Mouse (Mus musculus) heart, embryonic 16.5 days (tissue): Measurements from ENCODE around the gene Zfp536. TPM values are rescaled to one million over a fixed set of nuclear protein-coding genes. Genes with fewer than 3 reads are reported as not detected.
A peak's percentile ranks its signal among the peaks of the same experiment; 100 is the strongest.

Source experiments
- ATAC-seq: fragments of 200-750 bp; cut with Nextera tagmentation; replicated peaks from 2 replicates; pipeline ENCODE4 v1.8.0; 2017; ENCODE audit warnings: moderate number of reproducible peaks; ENCODE audit not compliant: insufficient read depth, low FRiP score; ENCODE audit errors: extremely low read depth
- H3K27ac ChIP-seq: fragments of 300-500 bp; sonication (generic); 2 replicates; pipeline ENCODE4 v1.5.1; 2014; ENCODE audit warnings: mild to moderate bottlenecking, low read length, control low read depth, moderate library complexity
- H3K27me3 ChIP-seq: fragments of 300-500 bp; sonication (generic); 2 replicates; pipeline ENCODE4 v1.6.1; 2014; ENCODE audit warnings: low read length, mixed read lengths; ENCODE audit not compliant: control insufficient read depth, insufficient read depth
- H3K36me3 ChIP-seq: fragments of 300-500 bp; sonication (generic); 2 replicates; pipeline ENCODE4 v1.6.1; 2014; ENCODE audit not compliant: control insufficient read depth, insufficient read depth
- H3K4me1 ChIP-seq: fragments of 300-500 bp; sonication (generic); 2 replicates; pipeline ENCODE4 v1.6.1; 2014; ENCODE audit warnings: low read length, mixed read lengths; ENCODE audit not compliant: control insufficient read depth, insufficient read depth
- H3K4me2 ChIP-seq: fragments of 300-500 bp; sonication (generic); 2 replicates; pipeline ENCODE4 v1.6.1; 2014; ENCODE audit warnings: low read depth, mild to moderate bottlenecking, control low read depth, low read length
- H3K4me3 ChIP-seq: fragments of 300-500 bp; sonication (generic); 2 replicates; pipeline ENCODE4 v1.5.1; 2014; ENCODE audit warnings: mild to moderate bottlenecking, control low read depth, low read length
- H3K9ac ChIP-seq: fragments of 300-500 bp; sonication (generic); 2 replicates; pipeline ENCODE4 v1.6.1; 2014; ENCODE audit warnings: low read length, control low read depth
- H3K9me3 ChIP-seq: fragments of 300-500 bp; sonication (generic); replicated peaks from 2 replicates; pipeline ENCODE4 v1.6.1; 2016; ENCODE audit warnings: low read length; ENCODE audit not compliant: control insufficient read depth
- WGBS: fragments of 180-500 bp; shearing (Covaris S2); extraction: QIAGEN DNeasy Blood & Tissue Kit; methylation state at CpG from one replicate; pipeline ENCODE4 v1.1.7; 2014; 5-methylcytosine and 5-hydroxymethylcytosine counted together
- polyA plus RNA-seq: library from polyadenylated mRNA; unstranded; fragments of >200 nt; fragmentation: Nextera tagmentation; extraction: Ambion mirVana; gene quantifications from 2 replicates; pipeline ENCODE4 v1.2.1, GENCODE M21; 2015

Zfp536 gene
- polyA plus RNA-seq, 1 experiment from 2014 or later: 4.7 TPM

DNA sequence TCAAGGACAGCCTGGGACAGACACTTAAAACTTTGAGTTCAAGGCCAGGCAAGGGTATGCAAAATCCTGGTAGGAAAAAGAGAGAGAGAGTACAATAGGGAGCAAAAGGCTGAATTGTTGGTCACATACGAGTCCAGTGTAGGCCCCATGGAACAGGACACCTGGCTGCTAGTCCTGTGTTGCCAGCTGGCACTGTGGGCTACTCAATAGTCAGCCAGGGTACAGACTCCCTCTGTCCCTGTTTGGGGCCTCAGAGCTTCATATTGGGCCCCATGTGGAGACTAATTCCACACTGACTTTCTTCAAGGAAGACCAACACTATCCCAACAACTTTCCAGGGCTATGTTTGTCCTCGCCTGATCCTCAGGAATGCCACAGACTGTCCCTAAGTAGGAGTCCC is 87.1 kb downstream of the Zfp536 start:
- no peak overlapping the region for H3K9ac ChIP-seq
- no peaks in the 10 kb centered on the region for H3K9me3 ChIP-seq
- peaks cover 6% of the 10 kb centered on the region for H3K4me1 ChIP-seq
- no peak overlapping the region for H3K4me2 ChIP-seq
- no peak overlapping the region for H3K27ac ChIP-seq
- ATAC-seq: no peak
- H3K36me3 ChIP-seq: no peaks in the 10 kb centered on the region
- H3K4me3 ChIP-seq: no peak overlapping the region
- H3K27me3 ChIP-seq: no peaks in the 10 kb centered on the region
- WGBS: 89% methylated on average over 2 of the region's 2 CpGs

DNA sequence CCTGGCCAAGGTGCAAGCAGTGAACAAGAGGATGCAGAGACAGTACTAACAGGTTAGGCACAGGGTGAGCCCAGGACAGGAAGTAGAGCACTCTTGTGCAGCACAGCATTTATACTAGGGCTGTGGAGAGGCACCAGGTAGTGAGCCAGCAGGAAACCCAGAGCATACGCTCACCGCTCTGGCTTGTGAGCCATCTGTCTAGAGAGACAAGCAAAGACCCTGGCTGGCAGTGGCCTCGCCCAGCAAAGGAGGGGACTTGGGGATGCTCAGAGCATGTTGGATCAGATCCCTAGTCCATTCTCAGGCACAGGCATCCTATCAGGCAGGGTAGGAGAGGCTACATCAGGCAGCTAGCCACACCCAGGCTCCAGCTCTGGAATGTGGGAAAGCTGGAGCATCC is 88.2 kb downstream of the Zfp536 start:
- H3K9ac ChIP-seq: no peak overlapping the region
- H3K4me2 ChIP-seq: no peak overlapping the region
- H3K9me3 ChIP-seq: no peaks in the 10 kb centered on the region
- H3K27me3 ChIP-seq: no peaks in the 10 kb centered on the region
- WGBS: 75% methylated on average over 3 of the region's 3 CpGs
- no peak overlapping the region for H3K4me3 ChIP-seq
- no peak for ATAC-seq
- H3K4me1 ChIP-seq: peaks cover 9% of the 10 kb centered on the region
- H3K36me3 ChIP-seq: no peaks in the 10 kb centered on the region
- H3K27ac ChIP-seq: no peak overlapping the region

DNA sequence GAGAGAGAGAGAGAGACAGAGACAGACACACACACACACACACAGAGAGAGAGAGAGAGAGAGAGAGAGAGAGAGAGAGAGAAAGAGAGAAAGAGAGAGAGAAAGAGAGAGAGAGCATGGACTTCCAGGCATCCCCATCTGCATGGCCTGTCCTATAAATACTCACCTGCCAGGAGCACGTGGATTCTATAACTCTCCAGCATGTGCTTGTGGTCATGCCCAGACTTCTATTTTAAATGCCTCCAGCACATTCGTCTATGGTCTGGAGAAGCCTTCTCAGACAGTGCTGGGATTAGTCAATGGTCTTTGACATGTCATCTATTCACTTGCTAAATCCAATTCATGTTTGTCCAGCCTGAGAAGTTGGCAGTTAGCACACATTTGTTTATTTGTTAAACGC is 92.1 kb downstream of the Zfp536 start:
- ATAC-seq: peak; percentile 77
- no peak overlapping the region for H3K9ac ChIP-seq
- H3K36me3 ChIP-seq: no peaks in the 10 kb centered on the region
- H3K27ac ChIP-seq: no peak overlapping the region
- no peak overlapping the region for H3K4me3 ChIP-seq
- H3K4me1 ChIP-seq: peaks cover 4% of the 10 kb centered on the region
- H3K9me3 ChIP-seq: no peaks in the 10 kb centered on the region
- no peaks in the 10 kb centered on the region for H3K27me3 ChIP-seq
- 63% methylated on average over 3 of the region's 3 CpGs for WGBS
- H3K4me2 ChIP-seq: no peak overlapping the region

DNA sequence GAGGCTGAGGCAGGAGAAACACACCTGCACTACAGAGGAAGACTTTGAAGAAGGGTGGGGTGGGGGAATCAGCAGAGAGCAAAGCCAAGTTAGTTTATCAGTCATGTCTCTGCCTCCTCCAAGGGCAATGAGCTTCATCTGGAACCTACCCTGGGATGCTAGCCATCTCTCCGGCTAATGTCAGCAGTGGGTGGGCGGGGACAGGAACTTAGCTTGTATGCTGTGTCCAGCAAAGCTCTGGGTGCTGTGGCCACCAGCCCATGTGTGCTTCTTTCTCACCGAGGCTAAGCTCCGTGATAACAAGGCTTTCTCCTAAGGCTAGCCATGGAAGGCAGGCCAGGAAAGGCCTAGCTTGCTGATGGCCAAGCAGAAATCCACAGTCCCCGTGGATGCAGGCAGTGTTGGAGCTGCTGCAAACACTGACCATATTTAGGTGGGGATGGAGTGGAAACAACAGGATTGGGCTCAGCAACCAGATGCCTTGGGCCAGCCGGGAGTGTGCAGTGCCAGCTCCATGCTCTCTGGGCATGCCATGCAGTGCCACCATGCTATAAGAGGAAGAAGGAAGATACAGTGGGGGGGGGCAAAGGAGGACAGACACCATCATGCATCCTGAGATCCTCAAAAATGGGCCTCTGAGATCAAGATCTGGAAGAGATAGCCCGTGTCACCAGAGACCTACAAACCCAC is 109.6 kb downstream of the Zfp536 start:
- Histone ChIP-seq H3K9ac (no peak overlapping the region), H3K9me3 (no peaks in the 10 kb centered on the region), H3K36me3 (no peaks in the 10 kb centered on the region), H3K4me1 (0 out of 2 replicates have a peak, but pooled peaks cover 2% of the 10 kb centered on the region), H3K4me2 (no peak overlapping the region), H3K4me3 (no peak overlapping the region), H3K27ac (no peak overlapping the region), H3K27me3 (no peaks in the 10 kb centered on the region)
- 74% methylated on average over 7 of the region's 7 CpGs for WGBS
- no peak for ATAC-seq

DNA sequence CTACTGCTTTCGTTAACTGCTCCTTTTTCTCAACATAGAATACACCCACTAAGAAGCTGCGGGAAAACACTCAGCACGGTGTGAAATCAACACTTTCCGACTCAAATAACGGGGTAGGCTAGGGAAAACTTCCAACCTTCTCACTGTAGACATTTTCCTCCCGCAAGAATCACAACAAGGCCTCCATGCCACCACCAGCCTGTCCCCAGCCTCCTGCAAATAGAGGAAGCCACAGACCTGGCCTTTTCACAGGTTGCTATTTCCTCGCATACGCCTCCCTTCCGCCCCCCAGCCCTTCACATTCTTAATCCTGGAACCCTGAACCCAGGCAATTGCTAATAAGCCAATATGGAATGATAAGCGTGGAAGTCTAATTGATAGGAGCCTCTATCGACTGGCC is 124.8 kb downstream of the Zfp536 start:
- no peak overlapping the region for H3K9ac ChIP-seq
- WGBS: 74% methylated on average over 11 of the region's 11 CpGs
- no peak for ATAC-seq

DNA sequence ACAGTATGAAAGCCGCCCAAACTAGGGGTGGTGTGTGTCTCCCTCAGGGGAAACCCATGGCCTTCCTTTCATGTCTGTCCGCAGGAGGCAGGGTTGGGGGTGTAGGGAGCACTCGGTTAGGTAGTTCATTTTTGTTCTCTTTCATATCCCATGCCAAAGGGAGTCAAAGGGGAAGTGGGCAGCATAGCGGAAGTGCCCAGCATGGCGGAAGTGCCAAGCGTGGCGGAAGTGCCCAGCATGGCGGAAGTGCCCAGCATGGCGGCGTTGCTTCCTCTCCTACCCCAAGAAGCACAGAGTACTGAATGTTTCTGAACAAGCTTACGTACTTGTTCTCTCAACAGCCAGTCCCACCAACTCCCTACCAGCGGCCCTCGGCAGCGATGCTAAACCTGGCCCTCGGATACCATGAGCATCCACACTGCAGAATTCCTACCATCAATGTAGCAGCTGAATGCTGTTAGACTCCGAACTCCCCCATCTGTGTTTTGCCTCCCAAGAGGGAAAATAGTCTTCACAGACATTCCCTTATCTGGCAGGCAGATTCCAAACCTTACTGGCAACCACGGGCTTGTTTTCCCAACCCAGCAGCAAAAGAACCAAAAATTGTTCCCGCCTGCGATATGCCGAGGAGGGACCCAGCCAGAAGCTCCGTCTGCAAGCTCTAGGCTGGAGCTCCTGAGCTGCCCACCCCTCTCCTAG is 125.4 kb downstream of the Zfp536 start:
- H3K27me3 ChIP-seq: no peaks in the 10 kb centered on the region
- no peak overlapping the region for H3K4me2 ChIP-seq
- WGBS: 82% methylated on average over 21 of the region's 21 CpGs
- ATAC-seq: no peak
- H3K36me3 ChIP-seq: no peaks in the 10 kb centered on the region
- peaks cover 4% of the 10 kb centered on the region for H3K9me3 ChIP-seq
- no peak overlapping the region for H3K9ac ChIP-seq
- H3K27ac ChIP-seq: no peak overlapping the region
- H3K4me1 ChIP-seq: no peaks in the 10 kb centered on the region
- H3K4me3 ChIP-seq: no peak overlapping the region

More for the DNA sequence above, 124.8 kb downstream of the Zfp536 start:
- H3K27ac ChIP-seq: no peak overlapping the region
- H3K27me3 ChIP-seq: no peaks in the 10 kb centered on the region
- no peak overlapping the region for H3K4me3 ChIP-seq
- no peaks in the 10 kb centered on the region for H3K9me3 ChIP-seq
- no peaks in the 10 kb centered on the region for H3K36me3 ChIP-seq
- no peak overlapping the region for H3K4me2 ChIP-seq
- no peaks in the 10 kb centered on the region for H3K4me1 ChIP-seq

DNA sequence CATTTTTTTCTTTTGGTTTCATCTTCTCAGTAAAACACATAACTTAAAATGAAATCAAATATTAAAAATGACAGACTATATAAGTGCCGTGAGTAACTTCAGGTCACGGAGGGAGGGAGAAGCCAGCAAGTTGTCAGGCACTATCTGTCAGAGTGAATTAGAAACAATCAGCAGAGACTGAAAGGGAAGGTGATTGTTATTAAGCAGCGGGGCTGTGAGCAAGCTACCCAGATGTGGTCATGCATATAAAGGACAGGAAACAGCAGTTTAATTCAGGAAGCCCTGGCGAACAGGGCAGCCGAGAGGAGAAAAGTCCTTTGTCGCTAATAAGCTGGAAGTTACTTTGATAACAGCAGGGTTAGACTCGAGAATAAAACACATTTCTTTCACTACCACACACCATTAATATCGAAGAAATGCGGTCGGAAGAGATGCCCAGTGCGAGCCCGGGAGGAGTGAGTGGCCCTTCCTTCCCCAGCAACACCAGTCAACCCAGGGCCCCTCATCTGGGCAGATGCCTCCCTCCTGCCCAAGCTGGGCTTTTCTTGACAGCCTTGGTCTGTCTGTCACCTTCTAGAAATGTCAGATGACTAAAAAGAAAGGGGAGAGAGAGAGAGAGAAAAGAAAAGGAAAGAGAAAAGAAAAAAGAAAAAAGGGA is 133.6 kb downstream of the Zfp536 start:
- H3K4me1 ChIP-seq: no peaks in the 10 kb centered on the region

DNA sequence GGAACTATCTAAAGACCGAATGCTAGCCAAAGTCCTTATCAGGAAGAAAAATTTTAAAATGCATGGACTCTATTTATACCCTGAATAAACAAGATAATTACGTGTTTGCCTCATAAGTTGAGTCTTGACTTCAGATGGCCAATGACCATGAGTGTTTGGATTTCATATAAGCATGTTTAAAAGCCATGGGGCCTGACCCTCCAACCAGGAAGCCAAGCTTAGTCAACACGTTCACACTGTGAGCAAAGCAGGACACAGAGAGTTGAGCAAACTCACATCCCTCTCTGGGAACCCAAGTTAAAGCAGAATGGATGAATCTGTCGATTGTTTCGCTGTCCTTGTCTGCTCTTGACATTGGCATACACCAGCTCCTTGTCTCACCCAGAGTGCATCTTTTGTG is 138.6 kb downstream of the Zfp536 start:
- Histone ChIP-seq H3K9ac (no peak overlapping the region), H3K4me2 (no peak overlapping the region), H3K9me3 (no peaks in the 10 kb centered on the region), H3K27ac (no peak overlapping the region), H3K4me1 (no peaks in the 10 kb centered on the region), H3K36me3 (no peaks in the 10 kb centered on the region), H3K4me3 (no peak overlapping the region), H3K27me3 (no peaks in the 10 kb centered on the region; the same call in 1 of the 2 replicates)
- no peak for ATAC-seq
- WGBS: 69% methylated on average over 5 of the region's 5 CpGs

More for the DNA sequence above, 133.6 kb downstream of the Zfp536 start:
- peaks cover 4% of the 10 kb centered on the region for H3K9me3 ChIP-seq
- no peak overlapping the region for H3K27ac ChIP-seq
- WGBS: 44% methylated on average over 12 of the region's 12 CpGs
- H3K27me3 ChIP-seq: no peaks in the 10 kb centered on the region
- no peak overlapping the region for H3K9ac ChIP-seq
- ATAC-seq: no peak
- H3K4me2 ChIP-seq: no peak overlapping the region
- no peak overlapping the region for H3K4me3 ChIP-seq
- H3K36me3 ChIP-seq: no peaks in the 10 kb centered on the region

DNA sequence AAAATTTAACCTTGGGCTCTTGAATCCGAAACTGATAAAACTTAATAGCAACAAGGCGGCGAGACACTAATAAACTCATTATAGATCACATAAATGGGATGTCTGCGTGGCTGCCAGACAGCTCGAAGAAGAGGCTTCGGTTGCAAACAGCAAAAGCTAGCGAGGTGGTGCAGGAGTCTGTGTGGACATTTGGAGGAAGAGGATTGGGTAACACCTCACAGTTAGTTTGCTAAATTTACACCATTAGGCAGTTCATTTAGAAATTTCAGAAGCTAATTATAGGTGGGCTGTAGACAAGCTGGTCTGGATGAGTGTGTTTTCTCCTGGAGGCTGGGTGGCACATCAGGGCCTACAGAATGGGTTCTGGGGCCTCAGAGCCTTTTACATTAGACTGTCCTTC is 143.0 kb downstream of the Zfp536 start:
- no peak for ATAC-seq
- Histone ChIP-seq H3K9ac (no peak overlapping the region), H3K9me3 (no peaks in the 10 kb centered on the region), H3K4me3 (no peak overlapping the region), H3K4me2 (no peak overlapping the region), H3K36me3 (no peaks in the 10 kb centered on the region), H3K27me3 (peaks cover 5% of the 10 kb centered on the region), H3K4me1 (no peaks in the 10 kb centered on the region), H3K27ac (no peak overlapping the region)
- WGBS: 86% methylated on average over 7 of the region's 7 CpGs
